Mouse (Mus musculus) layer of hippocampus, adult 11-12 months (tissue): Measurements from ENCODE around the gene Tdgf1.

Experiments used
- DNase-seq: peaks from one replicate; pipeline ENCODE4 v3.0.0; 2022; ENCODE audit warnings: low spot score

The Tdgf1 gene

GRCm38 (mm10) chr9:110953550-110954461 is 7.8 kb upstream of the Tdgf1 start:
- peak; percentile 76 for DNase-seq

- no peak for DNase-seq
Observed at GRCm38 (mm10) chr9:110952931-110953549, 7.1 kb upstream of the Tdgf1 start.

- DNase-seq = no peak
Observed at GRCm38 (mm10) chr9:110952398-110952797, 6.4 kb upstream of the Tdgf1 start.

GRCm38 (mm10) chr9:110951866-110952265 is 5.9 kb upstream of the Tdgf1 start:
- no peak for DNase-seq

GRCm38 (mm10) chr9:110951397-110951796 is 5.4 kb upstream of the Tdgf1 start, which contains the start of gene Lrrc2:
TSS of gene Lrrc2 (plus strand) at chr9:110951545.
- no peak for DNase-seq

- no peak for DNase-seq
Observed at GRCm38 (mm10) chr9:110950109-110950508, 4.2 kb upstream of the Tdgf1 start.

GRCm38 (mm10) chr9:110948813-110949310 is 2.9 kb upstream of the Tdgf1 start:
- no peak for DNase-seq

GRCm38 (mm10) chr9:110947900-110948299 is 1.9 kb upstream of the Tdgf1 start:
- DNase-seq = no peak

- DNase-seq = no peak
Observed at GRCm38 (mm10) chr9:110947261-110947661, 1.3 kb upstream of the Tdgf1 start.

- no peak for DNase-seq
Observed at GRCm38 (mm10) chr9:110946548-110947044, 638 bp upstream of the Tdgf1 start.

GRCm38 (mm10) chr9:110945343-110945742 is 615 bp downstream of the Tdgf1 start:
- DNase-seq = no peak

GRCm38 (mm10) chr9:110944265-110944664 is 1.7 kb downstream of the Tdgf1 start:
- DNase-seq = no peak

GRCm38 (mm10) chr9:110937506-110938490 is 8.2 kb downstream of the Tdgf1 start:
- no peak for DNase-seq

GRCm38 (mm10) chr9:110935941-110936340 is 10.0 kb downstream of the Tdgf1 start:
- DNase-seq = no peak

GRCm38 (mm10) chr9:110933850-110934437 is 12.0 kb downstream of the Tdgf1 start:
- DNase-seq = peak; percentile 61

GRCm38 (mm10) chr9:110931573-110931972 is 14.4 kb downstream of the Tdgf1 start:
- DNase-seq = no peak

GRCm38 (mm10) chr9:110922759-110923158 is 23.2 kb downstream of the Tdgf1 start:
- peak; percentile 65 for DNase-seq

GRCm38 (mm10) chr9:110920665-110921419 is 25.1 kb downstream of the Tdgf1 start:
- DNase-seq = no peak

GRCm38 (mm10) chr9:110916786-110917185 is 29.2 kb downstream of the Tdgf1 start, which contains the start of gene Fam240a:
TSS of gene Fam240a (minus strand) at chr9:110916861.
- DNase-seq = no peak

GRCm38 (mm10) chr9:110915466-110915865 is 30.5 kb downstream of the Tdgf1 start:
- DNase-seq = no peak
